Mouse (Mus musculus) activated CD4-positive, CD25-positive, alpha-beta regulatory T cell (primary cell): ENCODE results near the gene Naalad2. TPM values are rescaled to one million over a fixed set of nuclear protein-coding genes. Genes with fewer than 3 reads are reported as not detected.

Experiments
- polyA plus RNA-seq, 2 experiments: library from polyadenylated mRNA; unstranded; fragments of 100-300 nt; shearing (Covaris generic); gene quantifications; one replicate each; pipeline ENCODE4 v1.2.1; 2017

The Naalad2 gene
- polyA plus RNA-seq, result under 1 TPM; 0.08 to 0.52 TPM

GRCm38 (mm10) chr9:18402895-18403294 is at the start of gene Naalad2:
TSS of gene Naalad2 (minus strand) at chr9:18402995.

DNA sequence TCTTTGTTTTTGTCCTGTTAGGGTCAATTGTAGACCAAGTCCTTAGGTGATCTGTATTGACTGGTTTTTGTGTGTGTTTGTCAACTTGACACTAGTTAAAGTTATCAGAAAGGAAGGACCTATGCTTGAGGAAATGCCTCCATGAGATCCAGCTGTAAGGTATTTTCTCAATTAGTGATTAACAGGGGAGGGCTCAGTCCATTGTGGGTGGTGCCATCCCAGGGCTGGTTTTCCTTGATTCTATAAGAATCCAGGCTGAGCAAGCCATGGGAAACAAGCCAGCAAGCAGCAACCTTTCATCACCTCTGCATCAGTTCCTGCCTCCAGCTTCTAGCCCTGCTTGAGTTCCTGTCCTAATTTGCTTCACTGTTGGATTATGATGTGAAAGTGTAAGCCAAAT is 27.6 kb upstream of the Naalad2 start, which contains the start of gene Mbd3l2:
Gene Mbd3l2, plus strand, starts transcription at position 301 of the 400 bp plus-strand sequence.

DNA sequence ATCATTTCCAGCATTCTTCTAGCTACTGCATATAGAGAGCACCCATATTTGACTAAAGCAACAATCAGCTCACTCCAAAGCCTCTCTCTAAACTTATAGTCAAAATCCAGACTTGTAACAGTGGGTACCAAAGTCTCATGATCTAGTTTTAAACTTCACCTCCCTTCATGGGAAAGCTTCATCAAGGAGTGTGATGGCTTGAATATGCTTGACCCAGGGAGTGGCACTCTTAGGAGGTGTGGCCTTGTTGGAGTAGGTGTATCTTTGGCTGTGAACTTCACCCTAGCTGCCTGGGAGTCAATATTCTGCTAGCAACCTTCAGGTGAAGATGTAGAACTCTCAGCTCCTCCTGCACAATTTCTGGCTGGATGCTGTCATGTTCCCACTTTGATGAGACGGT is 1.3 kb upstream of the Naalad2 start, which contains the start of gene Ubtfl1:
Gene Ubtfl1, plus strand, starts transcription at position 301 of the 400 bp plus-strand sequence.

GRCm38 (mm10) chr9:18291571-18292429 is 111.0 kb downstream of the Naalad2 start, which contains the start of gene Chordc1:
TSS of gene Chordc1 (plus strand) at chr9:18292125.

Other genes with a start within 250 kb of the Naalad2 start
- gene Chordc1, start 110.9 kb downstream of the Naalad2 start, polyA plus RNA-seq, result 100 to 1,000 TPM; 103 to 117 TPM
- gene Ubtfl1, start 1.4 kb upstream of the Naalad2 start, polyA plus RNA-seq, result under 1 TPM in 1 of 2 experiments, not detected in 1; 0.15 TPM
- gene Mbd3l2, start 27.7 kb upstream of the Naalad2 start, polyA plus RNA-seq, result under 1 TPM in 1 of 2 experiments, not detected in 1; 0.16 TPM
- 1 to 10 TPM; 1.7 to 4.2 TPM for gene Zfp558, start 75.3 kb upstream of the Naalad2 start, polyA plus RNA-seq
- gene Mbd3l1, start 75.4 kb upstream of the Naalad2 start, polyA plus RNA-seq, result not detected